Mouse (Mus musculus): Measurements from ENCODE around the gene Fmnl2.
A peak's percentile ranks its signal among the peaks of the same experiment; 100 is the strongest.

Gene Fmnl2

DNA sequence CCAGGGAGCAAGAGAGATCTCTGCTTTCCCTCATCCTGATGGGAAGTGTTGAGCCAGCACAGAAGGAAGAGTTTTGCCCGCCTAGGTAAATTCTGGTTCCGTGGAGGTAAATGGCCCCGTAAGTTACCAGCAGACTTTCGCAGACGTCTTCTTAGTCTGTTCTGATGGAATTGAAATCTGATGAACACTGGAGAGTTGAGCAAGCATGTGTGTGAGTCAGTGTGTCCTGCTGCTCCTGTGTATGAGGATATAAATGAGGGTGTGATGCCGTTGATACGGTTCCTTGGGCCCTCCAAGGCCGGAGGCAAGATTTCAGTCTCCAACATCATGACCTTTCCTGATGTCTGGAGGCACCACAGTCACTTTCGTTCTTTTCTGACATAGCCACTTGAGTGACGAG, 98.2 kb downstream of the Fmnl2 start:
- DNase-seq (ENCODE audit: low spot score in 2 of 2): no peak

DNA sequence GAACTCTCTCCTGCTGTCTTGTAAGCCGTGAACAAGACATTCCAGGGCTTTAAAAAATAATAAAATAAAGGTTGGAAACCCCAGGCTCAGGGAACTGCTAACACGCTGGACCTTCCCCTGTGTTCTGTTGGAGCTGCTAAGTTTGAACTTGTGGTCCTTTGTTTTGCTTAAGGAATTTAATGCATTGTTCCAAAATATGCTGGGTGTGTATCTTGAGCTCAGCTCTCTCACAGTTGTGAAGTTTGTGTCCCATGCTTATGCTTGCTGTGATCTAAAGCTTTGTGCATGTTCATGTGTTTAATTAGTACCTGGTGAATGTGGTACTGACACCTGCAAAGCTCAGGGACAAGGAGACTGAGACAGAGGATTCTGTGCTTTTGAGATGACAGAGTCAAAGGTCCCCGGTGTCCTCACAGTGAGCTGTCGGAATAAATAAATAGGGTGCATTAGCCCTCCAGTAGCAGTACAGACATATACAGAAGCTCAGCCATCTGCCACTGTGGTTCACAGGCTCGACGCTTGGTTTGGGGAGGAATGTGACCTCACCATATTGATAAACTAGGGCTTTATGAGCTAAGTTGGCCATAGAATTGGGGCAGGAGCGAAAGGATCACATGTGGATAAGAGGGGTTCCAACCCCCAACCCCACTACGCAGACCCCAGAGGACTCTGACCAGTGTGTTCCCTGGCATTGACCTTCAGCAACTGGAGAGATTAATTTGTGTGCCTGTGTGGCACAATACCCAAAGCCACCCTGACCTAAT, 100.3 kb downstream of the Fmnl2 start:
- no peak for DNase-seq (ENCODE audit: low spot score in 2 of 2)

DNA sequence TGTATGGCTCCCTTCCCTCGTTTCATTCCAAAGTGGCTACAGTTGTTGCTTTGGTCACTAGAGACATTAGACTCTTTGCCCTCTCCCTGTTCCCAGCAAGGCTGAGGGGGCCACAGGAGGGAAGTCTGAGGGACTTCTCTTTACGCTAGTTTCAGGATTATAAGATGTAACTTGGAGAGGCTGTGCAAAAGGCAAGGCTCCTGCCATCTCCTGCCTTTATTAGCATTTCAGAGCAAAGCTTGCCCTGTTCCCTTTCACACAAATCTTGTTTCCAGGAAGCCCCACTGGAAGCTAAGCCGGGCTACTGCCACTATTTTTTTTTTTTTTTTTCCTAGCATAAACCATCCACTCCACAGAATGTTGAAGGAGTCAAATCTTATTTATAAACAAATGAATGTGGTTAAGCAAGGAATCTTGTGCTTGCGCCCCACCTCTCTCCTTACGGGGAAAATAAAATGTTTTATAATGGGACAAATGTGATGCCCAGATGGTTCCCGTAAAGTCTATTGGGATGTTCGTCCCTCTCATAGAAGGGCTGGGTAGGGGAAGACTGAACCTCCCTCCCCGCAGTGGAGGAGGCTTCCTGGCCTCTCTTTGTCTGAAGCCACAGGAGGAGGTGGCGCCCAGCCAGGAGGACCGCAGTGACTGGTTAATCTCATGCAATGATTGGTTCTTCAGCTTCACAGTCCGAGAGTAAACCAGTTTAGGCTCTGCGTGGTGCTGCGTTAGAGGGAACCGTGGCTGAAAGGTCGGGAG, 101.1 kb downstream of the Fmnl2 start:
- peak; percentile 59 to 81 for DNase-seq (ENCODE audit: low spot score in 2 of 2)

DNA sequence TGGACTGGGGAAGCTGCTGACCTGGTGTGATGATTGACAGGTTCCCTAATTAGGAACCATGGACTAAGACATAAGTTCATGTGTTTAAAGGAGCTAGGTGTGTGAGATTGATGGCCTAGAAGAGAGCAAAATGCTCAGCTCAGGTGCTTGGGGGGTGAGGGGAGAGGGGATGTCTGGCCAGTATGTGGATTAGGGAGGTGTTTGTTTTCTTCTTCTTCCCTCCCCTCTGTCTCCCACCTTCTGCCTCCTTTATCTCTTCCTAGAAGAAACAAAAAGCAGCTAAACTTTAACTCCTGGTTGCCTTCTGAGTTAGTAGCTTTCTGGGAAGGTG, 101.6 kb downstream of the Fmnl2 start:
- no peak for DNase-seq (ENCODE audit: low spot score in 2 of 2)

DNA sequence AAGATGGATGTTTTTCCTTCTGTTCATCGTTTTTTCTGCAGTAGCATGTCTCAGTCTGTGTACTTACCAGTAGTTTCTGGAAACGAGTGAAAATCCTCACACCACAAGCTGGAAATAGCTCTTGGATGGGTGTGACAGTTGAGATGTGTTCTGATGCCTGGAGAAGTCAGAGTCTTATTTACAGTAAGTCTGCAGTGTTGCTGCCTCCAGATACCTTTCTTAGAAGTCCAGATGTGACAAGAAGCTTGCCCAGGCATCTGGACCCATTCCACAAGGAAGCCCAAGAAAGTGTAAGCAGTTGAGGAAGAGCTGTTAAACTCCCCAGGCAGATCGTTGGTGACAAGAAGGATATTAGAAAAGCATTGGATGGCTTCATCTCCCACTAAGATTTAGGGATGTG, 102.3 kb downstream of the Fmnl2 start:
- no peak for DNase-seq (ENCODE audit: low spot score in 2 of 2)

DNA sequence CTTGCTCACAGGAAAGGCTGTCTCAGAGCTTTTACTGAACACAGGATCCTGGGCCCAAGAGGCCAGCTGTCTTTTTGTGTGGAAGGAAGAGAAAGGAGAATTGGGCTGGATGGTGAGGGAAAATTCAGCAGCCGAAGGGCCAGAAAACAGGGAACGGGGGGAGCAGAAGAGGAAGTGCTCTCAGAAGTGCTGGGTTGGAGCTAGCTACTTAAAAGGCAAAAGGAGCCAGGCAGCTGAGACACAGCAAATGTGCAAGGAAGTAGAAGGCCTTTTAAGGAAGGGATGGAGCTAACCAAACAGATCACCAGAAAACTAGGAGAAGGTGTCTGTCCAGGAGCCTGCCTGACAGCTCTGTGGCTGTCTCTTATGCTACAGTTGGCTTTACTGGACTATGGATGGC, 103.0 kb downstream of the Fmnl2 start:
- DNase-seq (ENCODE audit: low spot score in 2 of 2): no peak

DNA sequence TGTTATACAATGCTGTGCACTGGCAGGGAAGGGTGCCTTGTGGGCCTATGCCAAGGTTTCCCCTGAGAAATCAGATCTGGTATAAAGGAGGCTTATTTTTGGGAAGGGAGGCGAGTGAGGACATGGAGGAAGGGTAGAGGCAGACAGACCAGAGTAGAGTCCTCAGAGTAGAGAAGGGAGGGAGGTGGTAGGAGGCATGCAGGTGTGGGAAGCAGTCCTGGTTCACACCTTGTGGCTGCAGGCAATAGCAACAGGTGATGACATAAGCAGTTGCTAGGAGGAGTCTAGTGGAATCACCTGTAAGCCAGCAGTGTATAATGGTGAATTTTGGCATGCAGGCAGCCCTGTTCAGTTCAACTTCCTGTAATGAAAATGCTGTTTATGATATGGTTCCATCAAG, 105.8 kb downstream of the Fmnl2 start:
- no peak for DNase-seq (ENCODE audit: low spot score in 2 of 2)

DNA sequence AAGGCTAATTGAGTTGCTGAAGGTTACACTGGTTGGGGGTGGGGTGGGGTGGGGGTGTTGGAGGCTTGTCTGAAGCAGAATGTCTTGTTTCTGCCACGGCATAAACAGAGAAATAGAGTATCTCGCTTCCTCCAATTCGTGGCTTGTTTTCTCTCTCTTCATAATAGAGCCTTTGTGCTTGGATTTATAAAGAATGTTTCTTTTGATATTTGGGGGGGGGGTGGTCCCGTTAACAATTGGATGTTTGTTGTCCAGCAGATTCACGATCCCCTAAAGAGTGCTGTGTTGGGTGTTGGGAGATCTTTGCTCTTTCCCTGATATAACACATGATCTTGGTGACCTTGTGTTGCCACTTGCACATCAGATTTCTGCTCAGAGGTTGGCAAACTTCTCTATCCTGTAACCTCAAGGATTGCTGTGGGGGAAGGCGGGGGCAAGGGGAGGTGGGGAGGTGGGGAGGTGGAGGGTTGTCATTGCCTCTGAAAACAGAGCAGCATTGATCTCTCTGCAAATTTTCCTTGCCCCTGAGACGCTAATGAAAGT, 106.8 kb downstream of the Fmnl2 start:
- no peak for DNase-seq (ENCODE audit: low spot score in 2 of 2)

DNA sequence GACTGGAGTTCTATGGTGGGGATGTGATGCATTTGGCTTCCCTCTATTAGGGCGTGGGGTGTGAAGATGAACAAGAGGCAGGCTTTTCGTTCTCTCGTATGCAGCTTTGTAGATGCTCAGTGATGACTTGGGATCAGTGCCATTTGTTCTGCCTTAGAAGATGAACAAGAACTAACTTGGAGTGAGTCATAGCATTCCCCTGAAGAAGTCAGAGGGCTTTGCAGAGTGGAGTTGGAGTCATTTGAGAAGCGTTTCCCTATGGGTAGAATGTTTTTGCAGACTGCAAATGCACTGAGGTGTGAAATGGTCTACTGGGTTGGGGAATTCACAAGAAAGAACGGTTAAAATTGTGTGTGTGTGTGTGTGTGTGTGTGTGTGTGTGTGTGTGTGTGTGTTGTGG, 108.6 kb downstream of the Fmnl2 start:
- DNase-seq (ENCODE audit: low spot score in 2 of 2): no peak

DNA sequence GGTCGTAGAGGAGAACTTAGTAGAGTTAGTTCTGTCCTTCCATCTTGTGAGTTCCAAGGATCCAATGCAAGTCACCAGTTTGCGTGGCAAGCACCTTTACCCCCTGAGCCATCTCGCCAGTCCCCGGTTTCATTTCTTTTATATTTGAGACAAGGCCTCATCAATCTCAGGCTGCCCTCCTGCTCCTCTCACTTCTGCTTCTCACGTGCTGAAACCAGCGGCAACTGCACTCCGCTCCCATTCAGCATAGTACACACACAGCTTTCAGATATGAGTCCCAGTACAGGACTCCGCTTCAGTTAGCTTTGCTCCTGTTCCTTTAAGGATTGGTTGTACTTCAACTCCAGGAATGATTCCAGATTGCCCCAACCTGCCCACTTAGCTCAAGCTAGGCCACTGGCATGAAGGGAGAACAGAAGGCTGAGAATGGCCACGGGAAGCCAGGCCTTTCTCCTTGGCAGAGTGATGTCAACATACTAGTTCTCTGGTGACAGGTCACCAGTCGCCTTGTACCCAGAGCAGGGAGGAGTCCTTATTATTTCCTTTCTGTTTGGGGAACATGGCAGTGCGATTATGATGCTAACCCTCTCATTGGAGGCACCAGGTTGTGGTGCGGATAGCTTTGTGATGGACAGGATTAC, 109.3 kb downstream of the Fmnl2 start:
- DNase-seq (ENCODE audit: low spot score in 2 of 2): no peak

DNA sequence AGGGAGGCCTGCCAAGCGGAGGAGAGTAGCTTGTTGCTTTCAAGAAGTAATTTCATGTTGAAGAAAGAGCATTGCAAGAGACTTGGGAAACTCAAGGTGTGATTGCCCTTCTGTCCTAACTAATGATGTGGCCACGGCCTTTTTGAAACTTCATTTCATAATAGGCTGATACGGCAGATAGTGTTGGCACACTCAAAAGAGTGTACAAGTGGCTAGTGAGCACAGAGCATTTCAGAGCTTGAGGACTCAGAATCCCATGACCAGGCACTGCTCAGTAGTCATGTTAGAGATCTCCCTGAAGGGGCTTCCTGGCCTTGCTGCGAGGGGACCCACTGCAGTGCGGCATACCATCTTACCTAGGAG, 109.8 kb downstream of the Fmnl2 start:
- no peak for DNase-seq (ENCODE audit: low spot score in 2 of 2)

DNA sequence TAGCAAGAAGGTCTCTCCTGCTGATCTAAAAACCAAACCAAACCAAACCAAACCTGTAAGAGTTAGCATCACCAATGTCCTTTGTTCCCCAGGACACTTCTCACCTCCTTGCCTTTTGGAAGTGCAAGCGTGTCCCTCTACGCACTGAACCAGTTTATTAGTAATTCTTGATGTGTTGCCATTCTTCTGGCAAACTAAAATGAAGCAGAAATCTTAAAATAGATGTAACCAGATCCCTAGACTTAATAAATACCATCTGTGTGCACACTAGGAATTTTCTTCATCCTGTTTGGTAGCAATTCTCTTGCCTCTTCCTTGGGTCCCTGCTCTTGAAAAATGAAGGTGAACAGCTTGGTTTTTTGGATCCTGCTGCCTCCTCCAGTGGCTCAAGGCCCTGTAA, 111.2 kb downstream of the Fmnl2 start:
- no peak for DNase-seq (ENCODE audit: low spot score in 2 of 2)

DNA sequence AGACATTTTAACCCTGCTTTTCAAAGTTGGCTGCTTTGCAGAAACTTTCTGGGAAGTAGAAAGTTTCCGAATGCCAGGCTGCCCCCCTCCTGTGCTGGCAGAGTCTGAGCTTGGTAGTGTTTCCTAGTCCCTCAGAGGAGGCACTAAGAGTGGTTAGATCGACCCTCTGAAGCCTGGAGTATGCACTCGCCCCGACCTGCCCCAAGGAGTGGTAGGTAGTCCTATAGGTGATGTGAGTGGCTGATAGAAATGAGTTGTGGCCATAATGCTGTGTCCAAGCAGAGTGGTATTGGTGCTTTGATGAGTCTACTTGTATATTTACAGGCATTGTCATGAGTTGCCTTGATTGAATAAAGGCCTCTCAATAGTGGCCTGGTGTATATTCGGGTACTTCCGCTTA, 116.4 kb downstream of the Fmnl2 start:
- no peak for DNase-seq (ENCODE audit: low spot score in 2 of 2)

DNA sequence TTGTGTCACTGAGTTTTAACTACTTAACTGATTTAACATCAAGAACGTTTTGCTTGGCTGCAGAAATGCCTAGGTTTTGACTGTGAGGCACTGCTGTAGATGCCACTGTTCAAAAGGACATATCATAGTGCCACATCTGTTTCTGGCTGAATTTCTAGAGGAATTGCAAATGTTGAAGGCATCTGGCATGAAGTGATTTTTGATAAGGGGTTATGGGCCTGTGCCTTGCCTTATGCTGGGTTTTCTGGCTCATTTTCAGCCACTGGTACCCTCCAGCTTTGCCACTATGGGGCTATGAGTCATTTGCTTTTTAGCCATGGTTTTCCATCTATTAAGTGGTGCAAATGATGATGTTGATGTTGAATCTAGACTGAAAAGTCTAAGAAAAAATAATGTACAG, 117.1 kb downstream of the Fmnl2 start:
- no peak for DNase-seq (ENCODE audit: low spot score in 2 of 2)

DNA sequence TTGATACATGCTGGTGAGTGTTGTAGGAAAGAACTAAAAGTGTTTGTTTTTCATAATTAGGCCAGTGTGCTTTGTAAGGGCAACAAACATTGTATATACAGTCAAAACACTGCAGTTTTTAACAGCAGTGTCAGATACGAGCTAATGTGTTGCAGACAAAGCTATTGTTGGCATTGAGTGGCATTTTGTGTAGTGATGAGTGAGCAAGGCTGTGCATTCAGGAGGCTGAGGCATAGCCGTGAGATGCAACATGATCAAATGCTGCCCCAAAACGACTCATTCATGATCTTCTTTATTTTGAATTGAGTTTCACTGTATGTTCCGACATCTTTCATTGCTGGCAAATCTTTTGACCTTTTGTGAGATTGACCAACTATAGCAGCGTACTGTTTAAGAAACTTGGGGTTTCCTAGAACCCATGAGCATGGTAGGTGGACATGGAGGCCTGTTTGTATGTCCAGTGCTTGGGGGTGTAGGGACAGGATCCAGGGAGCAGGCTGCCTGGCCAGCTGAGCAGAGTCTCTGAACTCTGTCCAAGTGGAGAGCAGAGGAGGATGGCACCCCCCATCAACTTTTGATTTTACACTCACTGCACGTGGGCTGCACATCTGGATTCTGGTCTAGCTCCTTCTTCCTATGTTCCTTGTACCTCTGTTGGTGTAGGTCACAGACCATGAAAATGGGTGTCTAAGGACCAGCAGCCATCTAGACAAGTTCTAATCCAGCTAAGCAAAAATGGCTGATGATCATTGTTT, 120.4 kb downstream of the Fmnl2 start:
- no peak for DNase-seq (ENCODE audit: low spot score in 2 of 2)

DNA sequence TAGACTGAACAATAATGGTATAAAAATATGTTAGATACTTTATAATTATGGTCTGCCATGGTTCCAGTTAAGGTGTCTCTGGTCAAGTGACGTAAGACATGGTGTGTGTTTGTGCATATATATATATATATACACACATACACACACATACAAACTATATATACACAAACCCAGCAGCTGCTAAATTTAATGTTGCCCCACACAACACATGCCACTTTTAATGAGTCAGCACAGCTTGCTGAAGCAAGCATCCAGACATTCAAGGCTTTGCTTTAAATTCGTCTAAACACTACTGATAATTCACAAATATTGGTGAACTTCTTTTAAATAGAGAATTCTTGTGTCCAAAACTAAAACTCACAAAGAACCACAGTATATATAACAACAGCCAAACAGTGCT, 121.1 kb downstream of the Fmnl2 start:
- no peak for DNase-seq (ENCODE audit: low spot score in 2 of 2)

DNA sequence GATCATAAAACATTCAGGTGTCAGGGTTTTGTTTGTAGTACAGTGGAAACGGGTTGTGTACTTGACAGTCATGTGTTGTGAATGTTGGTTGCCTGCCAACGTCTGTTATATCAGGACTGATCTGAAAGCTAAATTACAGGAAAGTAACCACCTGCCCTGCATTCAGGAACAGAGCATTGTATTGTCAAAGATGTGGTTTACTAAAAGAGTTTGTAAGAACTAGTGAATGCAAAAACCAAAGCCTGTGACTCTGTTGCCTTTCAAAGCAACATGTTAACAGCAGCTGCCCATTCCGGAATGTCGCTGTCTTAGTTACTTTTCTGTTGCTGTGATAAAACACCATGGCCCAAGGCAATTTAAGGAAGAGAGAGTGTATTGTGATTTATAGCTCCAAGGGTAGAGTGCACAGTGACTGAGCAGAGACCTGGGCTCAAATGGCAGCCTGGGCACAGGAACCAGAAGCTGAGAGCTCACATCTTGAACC, 121.7 kb downstream of the Fmnl2 start:
- peak in 1 of 2 experiments; percentile 58 for DNase-seq (ENCODE audit: low spot score in 2 of 2)

DNA sequence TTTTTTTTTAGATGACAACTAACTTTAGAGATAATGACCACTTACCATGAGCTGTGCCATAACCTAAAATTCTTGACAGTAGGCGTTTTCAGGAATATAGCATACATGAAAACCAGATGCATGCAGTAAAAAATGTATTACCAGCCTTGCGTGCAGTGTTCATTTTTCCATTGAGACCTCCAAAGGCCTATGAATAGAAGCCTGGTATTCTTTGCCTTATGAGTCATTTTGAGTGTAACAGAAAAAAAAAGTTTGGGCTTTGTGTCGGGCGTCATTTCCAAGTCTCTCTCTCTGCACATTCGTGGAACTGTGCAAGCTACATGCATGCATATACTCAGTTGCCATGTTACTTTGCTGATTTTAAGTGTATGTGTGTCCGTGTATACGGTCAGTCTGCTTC, 123.5 kb downstream of the Fmnl2 start:
- DNase-seq (ENCODE audit: low spot score in 2 of 2): no peak

DNA sequence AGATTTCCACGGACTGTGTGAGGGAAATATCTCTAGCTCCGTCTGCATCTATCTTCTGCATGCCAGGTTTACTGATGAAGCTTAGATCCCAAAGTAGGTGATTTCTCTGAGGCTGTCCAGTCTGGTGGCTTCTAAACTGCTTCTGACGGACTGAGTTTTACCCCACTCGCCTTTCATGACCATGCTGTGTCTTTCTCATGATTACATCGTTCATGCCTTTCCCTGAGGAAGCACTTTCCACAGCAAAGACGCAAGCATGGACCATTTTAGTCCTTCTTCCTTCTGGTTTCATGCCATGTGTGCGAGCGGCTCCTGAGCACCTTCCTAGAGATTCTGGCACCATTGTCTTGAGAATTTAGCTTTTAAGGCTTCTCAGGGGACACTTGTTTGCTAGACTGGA, 123.9 kb downstream of the Fmnl2 start:
- no peak for DNase-seq (ENCODE audit: low spot score in 2 of 2)

DNA sequence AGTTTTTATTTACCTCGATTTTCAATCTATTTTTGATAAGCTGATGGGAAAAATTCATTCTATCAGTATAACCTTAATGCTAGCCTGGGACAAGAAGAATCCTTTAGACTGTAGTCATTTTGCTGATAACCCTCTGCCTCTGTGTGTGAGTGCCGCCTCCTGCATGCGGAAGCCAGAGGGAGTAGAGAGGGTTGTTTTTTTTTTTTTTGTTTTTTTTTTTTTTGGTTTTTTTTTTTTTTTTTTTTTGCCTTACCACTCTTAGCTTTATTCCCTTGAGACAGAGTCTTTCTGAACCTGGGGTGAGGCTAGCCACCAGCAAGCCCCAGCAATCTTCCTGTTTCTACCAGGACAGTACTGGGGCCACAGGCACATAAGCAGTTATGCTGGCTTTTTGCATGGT, 124.8 kb downstream of the Fmnl2 start:
- no peak for DNase-seq (ENCODE audit: low spot score in 2 of 2)

DNA sequence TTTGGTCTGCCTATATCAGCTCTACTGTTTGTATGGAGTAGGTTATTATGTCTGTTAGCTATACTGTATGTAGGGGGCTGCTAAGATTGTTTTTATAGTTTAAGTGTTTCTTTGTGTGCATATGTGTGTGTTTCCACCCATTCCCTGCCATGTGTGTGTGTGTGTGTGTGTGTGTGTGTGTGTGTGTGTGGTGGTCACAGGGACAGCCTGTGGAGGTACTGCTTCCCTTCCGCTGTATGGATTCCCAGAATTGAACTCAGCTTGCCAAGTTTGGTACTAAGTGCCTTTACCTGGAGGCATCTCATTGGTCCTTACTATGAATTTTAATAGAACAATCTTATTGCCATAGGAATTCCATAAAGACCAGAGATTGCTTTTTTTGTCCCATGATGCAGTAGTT, 126.9 kb downstream of the Fmnl2 start:
- no peak for DNase-seq (ENCODE audit: low spot score in 2 of 2)

DNA sequence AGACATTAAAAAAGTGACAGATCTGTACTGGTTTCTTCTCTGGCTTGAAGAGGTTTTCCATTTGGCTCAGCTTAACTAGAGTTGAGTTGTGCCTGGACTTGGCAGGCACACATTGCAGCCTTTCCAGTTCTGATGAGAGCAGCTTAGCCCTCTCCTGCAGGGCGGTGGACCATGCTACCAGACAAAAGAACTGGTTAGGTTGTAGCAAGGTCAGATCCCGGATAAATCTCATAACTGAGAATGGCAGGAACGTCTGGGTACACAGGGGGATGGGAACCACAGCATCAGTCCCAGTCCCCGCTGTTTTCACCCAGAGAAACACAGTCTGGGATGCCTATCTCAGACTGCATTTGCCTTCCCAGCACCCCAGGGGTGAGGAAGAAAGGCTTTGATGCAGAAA, 127.5 kb downstream of the Fmnl2 start:
- no peak for DNase-seq (ENCODE audit: low spot score in 2 of 2)

Measured in urinary bladder, postnatal 4 days (tissue).